Mouse (Mus musculus) B cell, adult (primary cell): ENCODE results near the gene Islr2. TPM values are rescaled to one million over a fixed set of nuclear protein-coding genes. Genes with fewer than 3 reads are reported as not detected.

Source experiments
- total RNA-seq: library from RNA; stranded (reverse); gene quantifications from 4 replicates; pipeline ENCODE4 v1.2.4, GENCODE M21; 2023; ENCODE audit not compliant: inconsistent age

Islr2 gene
- total RNA-seq, result 7.1 to 9.8 TPM (median 8.7 TPM) in 4 replicates

GRCm38 (mm10) chr9:58203516-58204447 lies at the start of gene Islr2, which contains the start of gene Islr:
Islr2 (minus strand) TSS chr9:58204319.
Islr (minus strand) TSS chr9:58204306.

GRCm38 (mm10) chr9:58253033-58253804 lies 49.1 kb upstream of the Islr2 start, which contains the start of gene Stoml1:
Stoml1 (plus strand) TSS chr9:58253164.

GRCm38 (mm10) chr9:58249592-58250192 lies 45.6 kb upstream of the Islr2 start, which contains the start of gene Pml:
Pml (minus strand) TSS chr9:58249786.

Other genes starting within 250 kb of the Islr2 start
- 0.22 to 0.67 TPM (median 0.44 TPM) in 4 replicates for gene Cyp11a1, start 197.9 kb downstream of the Islr2 start, total RNA-seq
- not detected in 4 replicates for gene Stra6, start 140.5 kb downstream of the Islr2 start, total RNA-seq
- gene Ccdc33, start 85.5 kb downstream of the Islr2 start, total RNA-seq, result 0.33 TPM in 1 of 4 replicates, not detected in the others
- not detected in 4 replicates for gene Islr, start within 50 bp of the Islr2 start, total RNA-seq
- 373 to 441 TPM (median 401 TPM) in 4 replicates for gene Pml, start 45.5 kb upstream of the Islr2 start, total RNA-seq
- gene Stoml1, start 48.8 kb upstream of the Islr2 start, total RNA-seq, result 77.3 to 104 TPM (median 85.0 TPM) in 4 replicates
- gene Loxl1, start 108.9 kb upstream of the Islr2 start, total RNA-seq, result 0.24 TPM in 1 of 4 replicates, not detected in the others
- gene Tbc1d21, start 166.1 kb upstream of the Islr2 start, total RNA-seq, result not detected in 4 replicates